Mouse (Mus musculus) embryonic facial prominence, embryonic 11.5 days (tissue): ENCODE measurements at regions not wholly inside any gene's neighbourhood (a gene's known extent, or its start where the extent isn't known, plus 50 kb on each side); places are given as distances from the start of the nearest gene placed in this dataset.

Source experiments
- ATAC-seq: fragments of 200-750 bp; cut with Nextera tagmentation; replicated peaks from 2 replicates; pipeline ENCODE4 v1.8.0; 2017; ENCODE audit warnings: low read depth; ENCODE audit not compliant: insufficient number of reproducible peaks, low FRiP score, low TSS enrichment
- DNase-seq: peaks from one replicate; pipeline ENCODE4 v3.0.0-alpha.2; 2015; ENCODE audit warnings: low spot score
- H3K27ac ChIP-seq: fragments of 300-500 bp; sonication (generic); replicated peaks from 2 replicates; pipeline ENCODE4 v1.5.1; 2014; ENCODE audit warnings: mild to moderate bottlenecking, low read depth, low read length, control low read depth
- H3K27me3 ChIP-seq: fragments of 300-500 bp; sonication (generic); 2 replicates; pipeline ENCODE4 v1.6.1; 2014; ENCODE audit warnings: mild to moderate bottlenecking, low read length, moderate library complexity, mixed read lengths; ENCODE audit not compliant: control insufficient read depth, insufficient read depth
- H3K36me3 ChIP-seq: fragments of 300-500 bp; sonication (generic); replicated peaks from 2 replicates; pipeline ENCODE4 v1.6.1; 2014; ENCODE audit warnings: low read depth, mild to moderate bottlenecking, low read length, moderate library complexity, mixed read lengths; ENCODE audit not compliant: control insufficient read depth, insufficient read depth
- H3K4me1 ChIP-seq: fragments of 300-500 bp; sonication (generic); 2 replicates; pipeline ENCODE4 v1.6.1; 2014; ENCODE audit warnings: low read length, mixed read lengths; ENCODE audit not compliant: control insufficient read depth, insufficient read depth
- H3K4me2 ChIP-seq: fragments of 300-500 bp; sonication (generic); 2 replicates; pipeline ENCODE4 v1.6.1; 2014; ENCODE audit warnings: low read depth, mild to moderate bottlenecking, control low read depth, low read length, moderate library complexity
- H3K4me3 ChIP-seq: fragments of 300-500 bp; sonication (generic); 2 replicates; pipeline ENCODE4 v1.5.1; 2014; ENCODE audit warnings: low read depth, low read length, control low read depth
- H3K9ac ChIP-seq: fragments of 300-500 bp; sonication (generic); replicated peaks from 2 replicates; pipeline ENCODE4 v1.6.1; 2014; ENCODE audit warnings: mild to moderate bottlenecking, control low read depth, low read length
- H3K9me3 ChIP-seq: fragments of 300-500 bp; sonication (generic); replicated peaks from 2 replicates; pipeline ENCODE4 v1.6.1; 2016; ENCODE audit warnings: mild to moderate bottlenecking, low read length, inconsistent platforms, mixed read lengths; ENCODE audit not compliant: control insufficient read depth
- WGBS: fragments of 180-500 bp; shearing (Covaris S2); extraction: QIAGEN DNeasy Blood & Tissue Kit; methylation state at CpG from one replicate; pipeline ENCODE4 v1.1.7; 2014; 5-methylcytosine and 5-hydroxymethylcytosine counted together

- WGBS = 18% methylated on average over 11 of the region's 11 CpGs
- 0 out of 2 replicates have a peak overlapping the region, but pooled peaks have one; percentile 13 for H3K9ac ChIP-seq
These were observed 80.9 kb upstream of the 1600014C23Rik start for GRCm38 (mm10) chr17:45814586-45814985.

GRCm38 (mm10) chr17:45813956-45814355 is 80.3 kb upstream of the 1600014C23Rik start:
- H3K4me2 ChIP-seq = no peak overlapping the region
- no peak overlapping the region for H3K9ac ChIP-seq
- H3K27me3 ChIP-seq = no peaks in the 10 kb centered on the region
- H3K36me3 ChIP-seq = no peaks in the 10 kb centered on the region
- DNase-seq (no peak), ATAC-seq (no peak)
- whole genome bisulfite sequencing = 56% methylated on average over 5 of the region's 5 CpGs
- no peaks in the 10 kb centered on the region for H3K4me1 ChIP-seq
- H3K4me3 ChIP-seq = no peak overlapping the region
- no peak overlapping the region for H3K27ac ChIP-seq
- no peaks in the 10 kb centered on the region for H3K9me3 ChIP-seq

More at GRCm38 (mm10) chr17:45814586-45814985, 80.9 kb upstream of the 1600014C23Rik start:
- no peaks in the 10 kb centered on the region for H3K36me3 ChIP-seq
- no peak for ATAC-seq
- no peak overlapping the region for H3K27ac ChIP-seq
- peak; percentile 44 for DNase-seq
- no peaks in the 10 kb centered on the region for H3K9me3 ChIP-seq
- no peak overlapping the region for H3K4me3 ChIP-seq
- H3K4me2 ChIP-seq = no peak overlapping the region
- no peaks in the 10 kb centered on the region for H3K27me3 ChIP-seq
- H3K4me1 ChIP-seq = no peaks in the 10 kb centered on the region

- 84% methylated on average over 9 of the region's 9 CpGs for WGBS
- no peak overlapping the region for H3K27ac ChIP-seq
- H3K4me3 ChIP-seq = no peak overlapping the region
- DNase-seq (no peak), ATAC-seq (no peak)
- no peak overlapping the region for H3K9ac ChIP-seq
- no peak overlapping the region for H3K4me2 ChIP-seq
- H3K4me1 ChIP-seq = no peaks in the 10 kb centered on the region
- no peaks in the 10 kb centered on the region for H3K9me3 ChIP-seq
- no peaks in the 10 kb centered on the region for H3K27me3 ChIP-seq
- H3K36me3 ChIP-seq = no peaks in the 10 kb centered on the region
These were observed 78.8 kb upstream of the 1600014C23Rik start for GRCm38 (mm10) chr17:45812289-45812955.

GRCm38 (mm10) chr17:45811632-45812221 is 78.1 kb upstream of the 1600014C23Rik start:
- peaks cover 5% of the 10 kb centered on the region for H3K4me1 ChIP-seq
- no peaks in the 10 kb centered on the region for H3K27me3 ChIP-seq
- no peaks in the 10 kb centered on the region for H3K9me3 ChIP-seq
- H3K9ac ChIP-seq = no peak overlapping the region
- ATAC-seq = no peak
- H3K27ac ChIP-seq = no peak overlapping the region
- H3K4me2 ChIP-seq = no peak overlapping the region
- DNase-seq = no peak
- no peak overlapping the region for H3K4me3 ChIP-seq
- no peaks in the 10 kb centered on the region for H3K36me3 ChIP-seq
- WGBS = 81% methylated on average over 11 of the region's 11 CpGs

GRCm38 (mm10) chr17:45809728-45810127 is 76.1 kb upstream of the 1600014C23Rik start:
- H3K9me3 ChIP-seq = no peaks in the 10 kb centered on the region
- ATAC-seq = no peak
- no peak overlapping the region for H3K4me3 ChIP-seq
- DNase-seq = no peak
- no peak overlapping the region for H3K4me2 ChIP-seq
- 89% methylated on average over 6 of the region's 6 CpGs for WGBS
- H3K27me3 ChIP-seq = no peaks in the 10 kb centered on the region
- no peak overlapping the region for H3K9ac ChIP-seq
- H3K27ac ChIP-seq = no peak overlapping the region
- no peaks in the 10 kb centered on the region for H3K36me3 ChIP-seq
- peaks cover 13% of the 10 kb centered on the region for H3K4me1 ChIP-seq

GRCm38 (mm10) chr17:45808374-45808773 is 74.7 kb upstream of the 1600014C23Rik start:
- H3K9ac ChIP-seq = no peak overlapping the region
- DNase-seq = no peak
- whole genome bisulfite sequencing = 81% methylated on average over 4 of the region's 4 CpGs
- no peak overlapping the region for H3K4me2 ChIP-seq
- H3K9me3 ChIP-seq = no peaks in the 10 kb centered on the region
- no peak overlapping the region for H3K27ac ChIP-seq
- H3K4me3 ChIP-seq = no peak overlapping the region
- no peaks in the 10 kb centered on the region for H3K27me3 ChIP-seq
- H3K4me1 ChIP-seq = peaks cover 14% of the 10 kb centered on the region
- H3K36me3 ChIP-seq = no peaks in the 10 kb centered on the region
- no peak for ATAC-seq

GRCm38 (mm10) chr17:45807452-45807851 is 73.8 kb upstream of the 1600014C23Rik start:
- ATAC-seq = 0 out of 2 replicates have a peak, but pooled peaks have one; percentile 7
- no peak overlapping the region for H3K4me2 ChIP-seq

GRCm38 (mm10) chr17:45806831-45807230 is 73.2 kb upstream of the 1600014C23Rik start:
- Histone ChIP-seq H3K9ac (no peak overlapping the region), H3K36me3 (no peaks in the 10 kb centered on the region), H3K9me3 (no peaks in the 10 kb centered on the region), H3K27ac (peak overlapping the region; percentile 39), H3K27me3 (no peaks in the 10 kb centered on the region), H3K4me1 (peaks cover 14% of the 10 kb centered on the region), H3K4me2 (no peak overlapping the region), H3K4me3 (no peak overlapping the region)
- WGBS = 38% methylated on average over 4 of the region's 4 CpGs
- ATAC-seq (no peak), DNase-seq (no peak)

More at GRCm38 (mm10) chr17:45807452-45807851, 73.8 kb upstream of the 1600014C23Rik start:
- no peak for DNase-seq
- WGBS = 24% methylated on average over 13 of the region's 13 CpGs
- H3K9ac ChIP-seq = no peak overlapping the region
- peaks cover 14% of the 10 kb centered on the region for H3K4me1 ChIP-seq
- H3K36me3 ChIP-seq = no peaks in the 10 kb centered on the region
- H3K9me3 ChIP-seq = no peaks in the 10 kb centered on the region
- H3K27ac ChIP-seq = no peak overlapping the region
- no peaks in the 10 kb centered on the region for H3K27me3 ChIP-seq
- no peak overlapping the region for H3K4me3 ChIP-seq
